Mouse (Mus musculus) stomach, embryonic 15.5 days (tissue): ENCODE measurements at regions not wholly inside any gene's neighbourhood (a gene's known extent, or its start where the extent isn't known, plus 50 kb on each side); places are given as distances from the start of the nearest gene placed in this dataset.

Source experiments
- ATAC-seq: fragments of 200-750 bp; cut with Nextera tagmentation; 2 replicates; pipeline ENCODE4 v1.8.0; 2017; ENCODE audit warnings: low read depth, moderate number of reproducible peaks, moderate TSS enrichment; ENCODE audit not compliant: insufficient read depth, low FRiP score
- H3K27ac ChIP-seq: fragments of 300-500 bp; sonication (generic); 2 replicates; pipeline ENCODE4 v1.5.1; 2015; ENCODE audit warnings: mild to moderate bottlenecking, inconsistent platforms
- H3K27me3 ChIP-seq: fragments of 300-500 bp; sonication (generic); replicated peaks from 2 replicates; pipeline ENCODE4 v1.6.1; 2015; ENCODE audit warnings: inconsistent platforms
- H3K36me3 ChIP-seq: fragments of 300-500 bp; sonication (generic); 2 replicates; pipeline ENCODE4 v1.6.1; 2015; ENCODE audit warnings: inconsistent platforms
- H3K4me1 ChIP-seq: fragments of 300-500 bp; sonication (generic); 2 replicates; pipeline ENCODE4 v1.6.1; 2015; ENCODE audit warnings: inconsistent platforms
- H3K4me2 ChIP-seq: fragments of 300-500 bp; sonication (generic); 2 replicates; pipeline ENCODE4 v1.6.1; 2015; ENCODE audit warnings: mild to moderate bottlenecking, inconsistent platforms
- H3K4me3 ChIP-seq: fragments of 300-500 bp; sonication (generic); replicated peaks from 2 replicates; pipeline ENCODE4 v1.5.1; 2015; ENCODE audit warnings: inconsistent platforms
- H3K9ac ChIP-seq: fragments of 300-500 bp; sonication (generic); 2 replicates; pipeline ENCODE4 v1.6.1; 2015; ENCODE audit warnings: inconsistent platforms
- H3K9me3 ChIP-seq: fragments of 300-500 bp; sonication (generic); 2 replicates; pipeline ENCODE4 v1.6.1; 2016; ENCODE audit warnings: inconsistent platforms
- WGBS: fragments of 180-500 bp; shearing (Covaris S2); methylation state at CpG from one replicate; pipeline ENCODE4 v1.1.7; 2015; 5-methylcytosine and 5-hydroxymethylcytosine counted together

DNA sequence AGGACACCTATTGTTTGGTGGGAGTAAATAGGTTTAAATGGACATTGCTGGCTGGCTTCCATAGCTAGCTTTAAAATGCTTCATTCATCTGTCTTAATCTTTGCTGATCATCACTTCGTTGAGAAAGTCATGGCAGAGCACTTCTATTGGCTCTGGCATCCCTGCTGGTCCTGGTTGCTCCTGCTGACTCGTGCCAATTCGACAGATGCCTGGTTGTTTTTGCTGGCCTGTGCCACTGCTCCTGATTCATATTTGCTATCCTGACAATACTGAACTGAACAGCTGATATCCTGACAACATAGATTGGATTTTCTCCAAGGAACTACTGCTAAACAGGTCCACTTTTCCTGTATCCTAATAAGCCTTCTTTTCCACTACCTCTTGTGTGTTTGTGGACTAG, 417.1 kb downstream of the Col12a1 start:
- ATAC-seq = no peak
- no peaks in the 10 kb centered on the region for H3K27me3 ChIP-seq
- no peak overlapping the region for H3K4me3 ChIP-seq
- H3K9me3 ChIP-seq = no peaks in the 10 kb centered on the region
- H3K4me1 ChIP-seq = no peaks in the 10 kb centered on the region
- no peak overlapping the region for H3K4me2 ChIP-seq
- H3K27ac ChIP-seq = no peak overlapping the region
- 78% methylated on average over 3 of the region's 3 CpGs for WGBS
- H3K36me3 ChIP-seq = no peaks in the 10 kb centered on the region
- no peak overlapping the region for H3K9ac ChIP-seq

DNA sequence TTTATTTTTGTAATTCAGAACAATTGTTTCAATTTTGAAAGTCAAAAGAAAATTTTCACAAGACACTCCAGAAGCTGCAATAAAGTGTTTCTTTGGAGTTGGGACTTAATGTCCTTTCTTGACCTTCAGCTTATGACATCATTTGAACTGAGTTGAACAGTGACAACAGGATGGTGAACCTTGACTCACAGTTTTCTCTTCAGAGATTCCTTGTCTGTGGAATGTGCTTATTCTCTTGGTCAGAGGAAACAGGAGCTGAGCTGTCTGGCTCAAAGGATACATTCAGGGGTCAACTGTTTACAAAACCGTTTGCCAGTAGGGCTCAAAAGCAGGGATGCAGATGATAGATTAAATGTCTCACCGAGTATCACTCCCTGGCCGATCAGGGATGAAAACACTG, 408.0 kb downstream of the Col12a1 start:
- Histone ChIP-seq H3K9me3 (no peaks in the 10 kb centered on the region), H3K4me3 (no peak overlapping the region), H3K27me3 (no peaks in the 10 kb centered on the region), H3K36me3 (no peaks in the 10 kb centered on the region), H3K9ac (no peak overlapping the region), H3K4me1 (no peaks in the 10 kb centered on the region), H3K27ac (no peak overlapping the region), H3K4me2 (no peak overlapping the region)
- ATAC-seq = no peak
- WGBS = 40% methylated on average over 3 of the region's 3 CpGs

DNA sequence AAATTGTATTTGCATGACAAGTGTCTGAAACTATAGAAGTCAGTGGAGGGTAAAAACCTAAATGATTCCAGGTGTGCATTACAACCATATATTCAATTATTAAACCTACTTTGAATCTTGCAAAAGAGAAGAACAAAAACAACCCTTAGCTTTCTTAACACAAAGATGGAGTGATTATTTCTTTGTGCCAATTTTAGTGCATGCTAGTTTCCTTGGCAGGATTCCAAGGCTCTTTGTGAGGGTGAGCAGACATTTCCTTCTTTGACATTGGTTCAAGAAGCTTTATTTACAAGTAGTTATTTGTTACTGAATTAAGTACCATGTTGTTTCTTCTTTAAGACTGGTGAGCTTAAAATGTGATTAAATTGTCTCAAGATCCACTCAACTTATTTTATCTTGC, 401.2 kb downstream of the Col12a1 start:
- H3K4me1 ChIP-seq = no peaks in the 10 kb centered on the region
- H3K27me3 ChIP-seq = no peaks in the 10 kb centered on the region
- H3K4me2 ChIP-seq = no peak overlapping the region
- no peaks in the 10 kb centered on the region for H3K36me3 ChIP-seq
- no peaks in the 10 kb centered on the region for H3K9me3 ChIP-seq
- H3K27ac ChIP-seq = no peak overlapping the region
- no peak overlapping the region for H3K4me3 ChIP-seq
- no peak overlapping the region for H3K9ac ChIP-seq
- no peak for ATAC-seq

- Histone ChIP-seq H3K4me2 (no peak overlapping the region), H3K4me1 (no peaks in the 10 kb centered on the region), H3K4me3 (no peak overlapping the region), H3K27me3 (no peaks in the 10 kb centered on the region), H3K36me3 (no peaks in the 10 kb centered on the region), H3K9me3 (no peaks in the 10 kb centered on the region), H3K9ac (no peak overlapping the region), H3K27ac (no peak overlapping the region)
- 90% methylated on average over 15 of the region's 15 CpGs for WGBS
- ATAC-seq = no peak
Observed at GRCm38 (mm10) chr9:79346371-79347096, 372.1 kb downstream of the Col12a1 start.

DNA sequence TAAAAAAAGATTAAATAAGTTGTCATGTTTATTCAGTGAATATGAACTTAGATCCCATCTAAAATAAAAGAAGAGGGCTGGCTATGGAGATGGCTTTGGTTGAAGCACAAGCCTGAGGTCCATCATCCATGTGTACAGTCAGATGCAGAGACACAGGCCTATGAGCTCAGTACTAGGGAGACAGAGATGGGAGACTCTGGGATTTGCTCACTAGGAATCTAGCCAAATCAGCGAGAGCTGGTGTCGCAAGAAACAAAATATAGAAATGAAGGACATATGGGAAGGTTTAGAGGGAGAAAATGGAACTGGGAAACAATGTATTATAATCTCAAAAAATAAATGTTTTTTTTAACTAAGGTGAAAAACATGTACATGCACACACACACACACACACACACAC, 326.6 kb downstream of the Col12a1 start:
- no peak for ATAC-seq
- no peaks in the 10 kb centered on the region for H3K4me1 ChIP-seq
- H3K36me3 ChIP-seq = no peaks in the 10 kb centered on the region
- H3K4me3 ChIP-seq = no peak overlapping the region
- H3K9ac ChIP-seq = no peak overlapping the region
- WGBS = 54% methylated on average over 2 of the region's 2 CpGs
- H3K4me2 ChIP-seq = no peak overlapping the region
- no peak overlapping the region for H3K27ac ChIP-seq
- no peaks in the 10 kb centered on the region for H3K27me3 ChIP-seq
- H3K9me3 ChIP-seq = no peaks in the 10 kb centered on the region

DNA sequence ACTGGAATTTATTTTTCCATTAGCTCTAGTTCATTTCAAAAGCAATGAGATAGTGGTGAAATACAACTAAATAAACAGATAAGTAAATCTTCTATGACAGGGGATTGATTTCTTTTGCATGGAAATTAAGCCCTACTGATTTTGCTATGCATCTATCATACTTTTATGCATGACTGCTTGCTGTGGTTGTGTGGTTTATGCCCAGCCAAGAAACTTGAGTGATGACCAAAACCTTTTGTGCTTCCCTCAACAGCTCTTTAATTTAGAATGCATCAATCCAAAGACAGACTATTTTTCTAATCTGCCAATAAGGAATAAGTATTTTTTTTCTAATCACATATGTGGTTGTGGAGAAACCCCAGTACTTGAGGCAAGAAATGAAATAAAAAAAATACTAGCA, 303.6 kb downstream of the Col12a1 start:
- H3K27ac ChIP-seq = no peak overlapping the region
- ATAC-seq = no peak
- no peak overlapping the region for H3K4me2 ChIP-seq
- no peak overlapping the region for H3K4me3 ChIP-seq
- H3K9ac ChIP-seq = no peak overlapping the region
- no peaks in the 10 kb centered on the region for H3K9me3 ChIP-seq
- H3K4me1 ChIP-seq = no peaks in the 10 kb centered on the region
- no peaks in the 10 kb centered on the region for H3K36me3 ChIP-seq
- no peaks in the 10 kb centered on the region for H3K27me3 ChIP-seq

GRCm38 (mm10) chr9:79430417-79430816, 288.2 kb downstream of the Col12a1 start:
- Histone ChIP-seq H3K4me1 (no peaks in the 10 kb centered on the region), H3K36me3 (no peaks in the 10 kb centered on the region), H3K27ac (no peak overlapping the region), H3K4me3 (no peak overlapping the region), H3K27me3 (no peaks in the 10 kb centered on the region), H3K9me3 (no peaks in the 10 kb centered on the region), H3K4me2 (no peak overlapping the region), H3K9ac (no peak overlapping the region)
- 61% methylated on average over 1 of the region's 1 CpGs for WGBS
- no peak for ATAC-seq

DNA sequence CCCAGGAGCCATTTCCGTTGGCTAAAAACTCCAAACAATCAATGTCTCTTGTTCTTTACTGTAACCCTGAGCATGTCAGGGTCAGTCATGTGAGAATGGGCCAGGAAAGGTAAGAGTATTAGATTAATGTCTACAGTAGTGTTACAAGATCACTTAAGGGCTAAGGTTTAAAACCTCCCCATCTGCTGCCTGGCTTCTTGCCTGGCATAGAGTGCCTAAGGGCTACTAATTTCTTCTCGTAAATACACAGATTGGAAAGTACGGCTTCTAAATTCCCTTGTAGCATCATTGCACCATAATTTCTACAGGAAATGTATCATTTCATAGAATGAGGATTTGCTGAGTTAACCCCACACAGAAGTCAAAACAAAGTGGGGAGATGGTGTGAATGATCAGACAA, 281.0 kb downstream of the Col12a1 start:
- no peaks in the 10 kb centered on the region for H3K9me3 ChIP-seq
- H3K4me1 ChIP-seq = peaks cover 6% of the 10 kb centered on the region; the same call in 1 of the 2 replicates
- H3K4me2 ChIP-seq = no peak overlapping the region
- 78% methylated on average over 3 of the region's 3 CpGs for WGBS
- no peaks in the 10 kb centered on the region for H3K36me3 ChIP-seq
- no peak for ATAC-seq
- no peaks in the 10 kb centered on the region for H3K27me3 ChIP-seq
- no peak overlapping the region for H3K9ac ChIP-seq
- H3K27ac ChIP-seq = no peak overlapping the region
- no peak overlapping the region for H3K4me3 ChIP-seq

DNA sequence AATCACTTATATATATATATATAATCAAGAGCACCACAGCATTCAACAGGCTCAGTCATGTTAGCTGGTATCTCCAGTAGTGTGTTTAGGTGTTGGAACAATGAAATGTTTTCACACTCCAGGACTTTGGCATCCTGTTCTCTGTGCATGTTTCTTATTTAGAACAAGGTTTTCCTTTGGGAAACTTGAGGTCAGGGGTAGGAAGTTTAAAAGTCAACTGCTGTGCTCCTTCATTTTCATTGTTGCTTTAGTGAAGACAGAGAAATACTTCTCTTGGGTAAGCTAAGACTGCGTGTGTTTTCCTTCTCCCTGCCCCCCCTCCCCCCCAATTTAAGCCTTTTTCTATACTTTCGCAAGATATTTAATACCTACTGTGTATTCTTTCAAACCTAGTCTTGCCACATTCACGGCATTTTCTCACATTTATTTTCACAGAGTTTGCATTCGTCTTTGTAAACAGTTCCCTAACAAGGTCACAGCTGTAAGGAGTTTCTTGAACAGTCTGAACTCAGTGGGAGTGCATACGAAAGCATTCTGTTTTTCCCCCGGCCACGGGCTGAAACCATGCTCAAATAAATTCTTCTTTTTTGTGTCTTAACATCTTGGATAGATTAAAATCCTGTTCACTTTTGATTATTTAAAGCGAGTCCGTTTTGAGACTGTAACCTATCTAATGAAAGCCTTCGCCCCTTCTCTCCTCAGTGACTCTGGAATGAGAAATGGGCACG, 279.2 kb downstream of the Col12a1 start:
- 23% methylated on average over 11 of the region's 11 CpGs for WGBS
- Histone ChIP-seq H3K27me3 (no peaks in the 10 kb centered on the region), H3K27ac (peak overlapping the region; percentile 54; the same call in 1 of the 2 replicates), H3K4me3 (no peak overlapping the region), H3K9ac (no peak overlapping the region), H3K36me3 (no peaks in the 10 kb centered on the region), H3K4me1 (peaks cover 6% of the 10 kb centered on the region; the same call in 1 of the 2 replicates), H3K9me3 (no peaks in the 10 kb centered on the region), H3K4me2 (0 out of 2 replicates have a peak overlapping the region, but pooled peaks have one; percentile 8)
- ATAC-seq = no peak; the same call in 1 of the 2 replicates

- 72% methylated on average over 3 of the region's 3 CpGs for WGBS
- Histone ChIP-seq H3K27me3 (no peaks in the 10 kb centered on the region), H3K9ac (no peak overlapping the region), H3K4me2 (no peak overlapping the region), H3K36me3 (no peaks in the 10 kb centered on the region), H3K4me3 (no peak overlapping the region), H3K9me3 (no peaks in the 10 kb centered on the region), H3K27ac (no peak overlapping the region), H3K4me1 (no peaks in the 10 kb centered on the region)
- ATAC-seq = no peak
Observed at GRCm38 (mm10) chr9:79455226-79455625, 263.4 kb downstream of the Col12a1 start.

- Histone ChIP-seq H3K27me3 (no peaks in the 10 kb centered on the region), H3K9ac (no peak overlapping the region), H3K27ac (no peak overlapping the region), H3K4me2 (no peak overlapping the region), H3K4me3 (no peak overlapping the region), H3K36me3 (no peaks in the 10 kb centered on the region), H3K9me3 (no peaks in the 10 kb centered on the region), H3K4me1 (no peaks in the 10 kb centered on the region)
- WGBS = 27% methylated on average over 1 of the region's 1 CpGs
- ATAC-seq = no peak
Observed at GRCm38 (mm10) chr9:79479118-79479517, 239.5 kb downstream of the Col12a1 start.

DNA sequence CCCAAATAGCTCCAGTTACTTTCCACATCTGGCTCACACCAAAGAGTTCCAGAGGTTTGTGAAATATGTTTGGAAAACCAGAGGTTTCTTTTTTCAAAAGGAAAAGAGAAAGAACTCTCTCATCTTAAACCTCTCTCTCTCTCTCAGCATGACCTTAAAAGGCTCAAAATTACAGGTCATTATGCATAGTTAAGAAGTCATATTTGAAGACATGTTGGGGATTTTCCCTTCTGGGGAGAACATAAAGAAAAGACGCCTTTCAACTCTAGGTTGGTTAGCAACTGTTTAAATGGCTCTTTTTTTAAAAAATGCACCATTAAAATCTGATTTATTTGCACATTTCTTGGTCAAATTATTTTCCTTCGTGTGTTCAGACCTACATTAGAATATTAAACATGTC, 218.4 kb downstream of the Col12a1 start:
- Histone ChIP-seq H3K4me1 (no peaks in the 10 kb centered on the region), H3K4me3 (no peak overlapping the region), H3K27ac (no peak overlapping the region), H3K4me2 (no peak overlapping the region), H3K9ac (no peak overlapping the region), H3K9me3 (no peaks in the 10 kb centered on the region), H3K36me3 (no peaks in the 10 kb centered on the region), H3K27me3 (no peaks in the 10 kb centered on the region)
- ATAC-seq = no peak
- 60% methylated on average over 2 of the region's 2 CpGs for WGBS
